Mouse (Mus musculus) spleen, adult 2 months (tissue): ENCODE data around the gene Pml.

Experiments used
- CTCF ChIP-seq: fragments of 200-500 bp; IDR thresholded peaks from 2 replicates; pipeline ENCODE4 v1.5.1; 2011; ENCODE audit warnings: mild to moderate bottlenecking, inconsistent platforms; ENCODE audit not compliant: insufficient read depth, insufficient read length, insufficient replicate concordance; ENCODE audit errors: extremely low read depth
- POLR2A ChIP-seq: fragments of 200-500 bp; IDR thresholded peaks from 2 replicates; pipeline ENCODE4 v1.6.1; 2011; ENCODE audit warnings: low read depth, low read length, inconsistent platforms

DNA sequence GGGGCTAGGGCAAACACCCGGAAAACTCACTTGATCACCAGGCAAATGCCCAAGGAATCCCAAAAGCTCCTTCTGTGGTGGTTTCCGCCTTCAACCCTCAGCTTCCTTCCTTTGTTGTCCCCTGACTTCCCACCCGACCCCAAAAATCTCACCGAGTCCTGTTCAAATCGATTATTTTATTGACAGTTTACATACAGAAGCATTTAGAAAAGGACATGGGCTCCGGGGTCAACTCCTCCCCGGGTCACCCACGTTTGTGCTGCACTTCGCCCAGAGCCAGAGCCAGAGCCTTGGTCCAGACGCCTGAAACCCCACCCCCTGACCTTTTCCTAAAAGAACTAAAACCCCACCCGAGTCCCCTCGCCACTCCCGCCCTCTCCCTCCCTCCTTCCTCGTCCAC, 53.4 kb downstream of the Pml start:
- TF ChIP-seq POLR2A (no peak), CTCF (no peak)
